Mouse (Mus musculus) kidney, embryonic 16.5 days (tissue): ENCODE measurements around the gene Yy1. TPM values are rescaled to one million over a fixed set of nuclear protein-coding genes. Genes with fewer than 3 reads are reported as not detected.
"Not testable (repeated sequence)": the region's sequence is repeated elsewhere in the genome, so short reads cannot be mapped to it uniquely, and the experiment has no call there.

Experiments
- ATAC-seq: fragments of 200-750 bp; cut with Nextera tagmentation; 2 replicates; pipeline ENCODE4 v1.8.0; 2017; ENCODE audit warnings: moderate TSS enrichment; ENCODE audit not compliant: low FRiP score, low TSS enrichment
- H3K27ac ChIP-seq: fragments of 300-500 bp; sonication (generic); 2 replicates; pipeline ENCODE4 v1.5.1; 2014; ENCODE audit warnings: low read length
- H3K27me3 ChIP-seq: fragments of 300-500 bp; sonication (generic); 2 replicates; pipeline ENCODE4 v1.6.1; 2014; ENCODE audit warnings: low read length, control low read depth, mixed read lengths; ENCODE audit not compliant: insufficient read depth
- H3K36me3 ChIP-seq: fragments of 300-500 bp; sonication (generic); 2 replicates; pipeline ENCODE4 v1.6.1; 2014; ENCODE audit warnings: low read length, control low read depth, mixed read lengths; ENCODE audit not compliant: insufficient read depth
- H3K4me1 ChIP-seq: fragments of 300-500 bp; sonication (generic); 2 replicates; pipeline ENCODE4 v1.6.1; 2014; ENCODE audit warnings: low read length, control low read depth, mixed read lengths; ENCODE audit not compliant: insufficient read depth
- H3K4me2 ChIP-seq: fragments of 300-500 bp; sonication (generic); replicated peaks from 2 replicates; pipeline ENCODE4 v1.6.1; 2014; ENCODE audit warnings: low read depth, low read length
- H3K4me3 ChIP-seq: fragments of 300-500 bp; sonication (generic); 2 replicates; pipeline ENCODE4 v1.5.1; 2014; ENCODE audit warnings: mild to moderate bottlenecking, low read length
- H3K9ac ChIP-seq: fragments of 300-500 bp; sonication (generic); replicated peaks from 2 replicates; pipeline ENCODE4 v1.6.1; 2014; ENCODE audit warnings: low read length
- H3K9me3 ChIP-seq: fragments of 300-500 bp; sonication (generic); 2 replicates; pipeline ENCODE4 v1.6.1; 2016; ENCODE audit warnings: low read length, control low read depth
- WGBS: fragments of 180-500 bp; shearing (Covaris S2); extraction: QIAGEN DNeasy Blood & Tissue Kit; methylation state at CpG from one replicate; pipeline ENCODE4 v1.1.7; 2014; 5-methylcytosine and 5-hydroxymethylcytosine counted together
- polyA plus RNA-seq: library from polyadenylated mRNA; unstranded; fragments of >200 nt; fragmentation: Nextera tagmentation; extraction: Ambion mirVana; gene quantifications from 2 replicates; pipeline ENCODE4 v1.2.1, GENCODE M21; 2015

Yy1 gene
- polyA plus RNA-seq, 1 experiment from 2014 or later = 16.9 TPM

DNA sequence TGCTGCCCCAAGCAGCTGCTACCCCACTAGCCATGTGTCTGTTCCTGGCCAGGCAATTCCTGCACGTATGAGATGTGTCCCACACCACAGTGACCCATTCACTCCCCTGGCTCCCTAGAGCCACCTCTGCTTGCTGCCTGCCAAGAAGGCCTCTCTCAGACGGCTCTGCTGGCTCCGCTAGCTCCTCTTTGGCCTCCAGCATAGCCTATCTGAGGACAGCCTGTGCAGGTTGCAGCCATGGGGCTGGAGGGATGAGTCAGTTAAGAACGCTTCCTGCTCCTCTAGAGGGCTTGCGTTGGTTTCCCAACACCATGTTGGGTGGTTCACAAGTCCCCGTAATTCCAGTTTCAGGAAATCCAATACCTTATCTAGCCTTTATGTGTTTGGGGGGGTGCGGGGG is 49.9 kb downstream of the Yy1 start:
- Histone ChIP-seq H3K27ac (no peak overlapping the region), H3K4me2 (no peak overlapping the region), H3K9me3 (no peaks in the 10 kb centered on the region), H3K36me3 (peaks cover 38% of the 10 kb centered on the region), H3K4me1 (peaks cover 17% of the 10 kb centered on the region), H3K4me3 (no peak overlapping the region), H3K27me3 (no peaks in the 10 kb centered on the region), H3K9ac (no peak overlapping the region)
- ATAC-seq = no peak
- 90% methylated on average over 7 of the region's 7 CpGs for WGBS

DNA sequence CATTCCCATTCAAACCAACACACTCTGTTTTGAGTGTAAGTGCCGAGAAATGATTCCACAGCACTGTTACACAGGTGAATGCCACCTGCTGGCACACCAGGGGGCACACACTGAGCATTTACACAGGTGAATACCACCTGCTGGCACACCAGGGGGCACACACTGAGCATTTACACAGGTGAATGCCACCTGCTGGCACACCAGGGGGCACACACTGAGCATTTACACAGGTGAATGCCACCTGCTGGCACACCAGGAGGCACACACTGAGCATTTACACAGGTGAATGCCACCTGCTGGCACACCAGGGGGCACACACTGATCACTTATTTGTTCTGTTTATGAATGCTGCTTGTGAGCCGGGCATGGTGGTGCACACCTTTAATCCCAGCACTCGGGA is 55.3 kb downstream of the Yy1 start:
- WGBS = 91% methylated on average over 3 of the region's 3 CpGs
- H3K4me2 ChIP-seq, H3K9me3 ChIP-seq, H3K27me3 ChIP-seq, H3K27ac ChIP-seq, H3K4me3 ChIP-seq, H3K9ac ChIP-seq, ATAC-seq, H3K4me1 ChIP-seq: not testable (repeated sequence)
- peaks cover 20% of the 10 kb centered on the region for H3K36me3 ChIP-seq

DNA sequence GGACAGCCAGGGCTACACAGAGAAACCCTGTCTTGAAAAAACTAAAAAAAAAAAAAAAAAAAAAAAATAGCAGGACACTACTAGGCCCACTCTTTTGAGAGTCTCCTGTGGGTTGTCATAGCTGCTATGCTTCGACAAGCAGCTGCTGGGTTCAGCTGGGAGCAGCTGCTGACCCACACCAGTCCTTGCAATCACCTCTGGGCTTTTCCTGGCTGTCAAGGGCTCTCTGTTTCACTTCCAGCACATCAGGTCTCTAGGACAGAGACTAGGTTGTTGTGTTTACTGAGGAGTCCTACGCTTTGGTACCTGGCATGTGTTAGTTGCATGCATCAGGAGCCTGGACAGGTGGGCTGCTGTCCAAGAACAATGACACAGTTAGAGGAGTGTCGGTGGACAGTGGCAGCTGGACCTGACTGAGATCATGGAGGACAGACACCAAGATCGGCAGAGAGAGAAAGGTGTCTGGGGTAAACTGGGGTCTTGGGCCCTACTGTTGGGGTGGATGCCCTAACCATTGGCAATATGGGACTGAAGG is 56.8 kb downstream of the Yy1 start:
- H3K27ac ChIP-seq = no peak overlapping the region
- ATAC-seq = no peak
- H3K4me2 ChIP-seq = no peak overlapping the region
- peaks cover 9% of the 10 kb centered on the region for H3K36me3 ChIP-seq
- H3K9ac ChIP-seq = no peak overlapping the region
- no peaks in the 10 kb centered on the region for H3K27me3 ChIP-seq
- H3K9me3 ChIP-seq = no peaks in the 10 kb centered on the region
- H3K4me3 ChIP-seq = no peak overlapping the region
- no peaks in the 10 kb centered on the region for H3K4me1 ChIP-seq
- WGBS = 78% methylated on average over 4 of the region's 4 CpGs

DNA sequence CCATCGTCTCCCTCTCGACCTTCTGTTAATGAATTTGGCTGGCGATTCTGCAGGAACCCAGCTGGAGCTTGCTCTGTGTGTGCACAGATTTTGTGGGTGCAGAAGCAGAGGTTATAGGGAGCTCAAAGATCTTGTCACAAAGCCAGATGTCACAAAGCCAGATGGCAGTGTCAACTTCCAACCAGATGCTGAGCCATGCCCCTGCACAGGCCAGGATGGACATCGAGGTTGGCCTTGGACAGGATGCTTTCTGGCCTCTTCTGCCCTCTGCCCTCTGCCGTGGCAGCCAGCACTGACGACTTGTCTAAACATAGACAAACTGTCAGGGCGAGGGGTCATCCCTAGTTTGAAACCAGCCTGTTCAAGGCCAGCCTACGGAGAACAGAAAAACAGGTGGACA is 57.4 kb downstream of the Yy1 start:
- 43% methylated on average over 8 of the region's 8 CpGs for WGBS
- Histone ChIP-seq H3K4me2 (no peak overlapping the region), H3K9me3 (no peaks in the 10 kb centered on the region), H3K9ac (no peak overlapping the region), H3K4me1 (no peaks in the 10 kb centered on the region), H3K27ac (no peak overlapping the region), H3K4me3 (no peak overlapping the region), H3K27me3 (no peaks in the 10 kb centered on the region), H3K36me3 (peaks cover 4% of the 10 kb centered on the region; the same call in 1 of the 2 replicates)
- ATAC-seq = peak; percentile 40; the same call in 1 of the 2 replicates

DNA sequence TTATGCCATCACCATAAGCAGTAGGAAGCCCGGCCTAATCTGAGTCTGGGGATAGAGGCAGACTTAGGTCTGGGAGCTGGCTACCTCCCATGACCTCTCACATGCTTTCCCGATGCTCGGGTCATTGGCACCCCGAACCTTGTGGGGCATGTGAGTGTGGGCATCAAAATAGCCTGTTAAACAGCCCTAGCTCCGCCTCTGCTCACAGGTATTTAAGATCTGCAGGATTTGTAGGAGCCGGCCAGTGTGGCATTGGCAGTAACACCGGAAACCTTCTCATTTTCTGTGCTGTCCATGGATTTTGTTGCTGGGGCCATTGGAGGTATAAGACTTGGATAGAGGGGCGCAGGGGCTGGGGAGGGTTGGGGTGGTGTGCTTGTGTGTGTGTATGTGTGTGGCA is 58.1 kb downstream of the Yy1 start:
- no peak overlapping the region for H3K9ac ChIP-seq
- ATAC-seq = no peak

DNA sequence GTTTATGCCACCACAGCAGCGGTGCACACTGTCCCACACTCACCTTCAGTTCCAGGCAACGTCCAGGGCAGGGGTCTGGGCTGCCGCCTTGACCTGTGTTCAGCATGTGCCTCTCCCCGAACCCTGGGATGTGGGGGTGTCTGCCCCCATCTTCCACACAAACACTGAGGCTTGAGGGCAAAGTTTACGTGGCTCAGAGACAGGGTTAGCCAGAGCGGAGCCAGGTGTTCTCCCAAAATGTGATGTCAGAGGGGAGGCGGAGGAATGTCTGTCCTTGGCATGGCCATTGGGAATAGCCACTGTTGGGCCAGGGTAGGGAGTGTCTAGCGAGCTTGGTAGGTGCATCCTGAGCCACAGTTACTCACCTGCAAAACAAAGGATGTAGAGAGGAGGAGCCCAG is 60.0 kb downstream of the Yy1 start:
- H3K27ac ChIP-seq = no peak overlapping the region
- no peak overlapping the region for H3K9ac ChIP-seq
- no peak for ATAC-seq
- H3K4me3 ChIP-seq = no peak overlapping the region
- no peak overlapping the region for H3K4me2 ChIP-seq
- 90% methylated on average over 8 of the region's 8 CpGs for WGBS
- no peaks in the 10 kb centered on the region for H3K4me1 ChIP-seq
- no peaks in the 10 kb centered on the region; the same call in 1 of the 2 replicates for H3K36me3 ChIP-seq
- H3K9me3 ChIP-seq = no peaks in the 10 kb centered on the region
- no peaks in the 10 kb centered on the region for H3K27me3 ChIP-seq

More for the DNA sequence above, 58.1 kb downstream of the Yy1 start:
- no peak overlapping the region for H3K27ac ChIP-seq
- no peaks in the 10 kb centered on the region for H3K27me3 ChIP-seq
- H3K4me3 ChIP-seq = no peak overlapping the region
- no peak overlapping the region for H3K4me2 ChIP-seq
- no peaks in the 10 kb centered on the region; the same call in 1 of the 2 replicates for H3K36me3 ChIP-seq
- H3K9me3 ChIP-seq = no peaks in the 10 kb centered on the region
- WGBS = 85% methylated on average over 8 of the region's 8 CpGs
- H3K4me1 ChIP-seq = no peaks in the 10 kb centered on the region

DNA sequence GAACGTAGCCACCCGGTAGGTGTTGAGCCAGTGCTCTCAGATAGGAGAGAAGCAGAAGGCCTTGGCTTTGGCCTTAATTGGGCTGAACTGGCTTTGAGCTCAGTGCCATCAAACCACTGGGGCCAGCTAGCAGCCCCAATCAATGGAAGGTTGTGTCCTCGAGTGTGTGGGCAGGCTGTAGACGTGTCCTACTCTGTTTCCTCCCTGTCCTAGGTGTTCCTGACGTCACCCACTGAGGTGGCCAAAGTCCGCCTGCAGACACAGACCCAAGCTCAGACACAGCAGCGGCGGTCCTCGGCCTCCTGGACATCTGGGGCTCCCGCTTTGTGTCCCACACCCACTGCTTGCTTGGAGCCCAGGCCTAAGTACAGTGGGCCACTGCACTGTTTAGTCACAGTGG is 62.3 kb downstream of the Yy1 start:
- WGBS = 90% methylated on average over 10 of the region's 10 CpGs

DNA sequence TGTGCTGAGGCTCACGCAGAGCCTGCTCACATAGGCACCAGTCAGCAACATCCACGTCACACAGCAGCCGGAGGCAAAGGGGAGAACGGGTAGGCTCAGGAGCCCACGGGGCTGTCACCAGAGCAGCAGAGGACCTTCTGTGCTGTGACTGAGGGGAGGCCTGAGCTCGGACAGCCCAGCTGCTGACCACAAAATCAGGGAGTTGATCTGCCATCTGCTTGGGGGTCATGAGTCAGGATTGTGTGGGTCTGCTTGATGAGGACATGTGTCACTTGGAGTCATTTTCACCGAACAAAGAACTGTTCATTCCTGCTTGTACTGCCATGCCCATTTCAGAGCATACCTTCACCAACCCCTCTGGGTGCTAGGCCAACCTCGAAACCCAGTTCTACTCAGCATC is 63.4 kb downstream of the Yy1 start:
- Histone ChIP-seq H3K27me3 (no peaks in the 10 kb centered on the region), H3K36me3 (peaks cover 14% of the 10 kb centered on the region), H3K4me1 (no peaks in the 10 kb centered on the region), H3K9me3 (no peaks in the 10 kb centered on the region), H3K4me2 (no peak overlapping the region), H3K27ac (no peak overlapping the region), H3K9ac (no peak overlapping the region), H3K4me3 (no peak overlapping the region)
- no peak for ATAC-seq
- WGBS = 79% methylated on average over 8 of the region's 8 CpGs

More for the DNA sequence above, 62.3 kb downstream of the Yy1 start:
- ATAC-seq = no peak
- Histone ChIP-seq H3K27ac (no peak overlapping the region), H3K36me3 (peaks cover 3% of the 10 kb centered on the region; the same call in 1 of the 2 replicates), H3K4me1 (no peaks in the 10 kb centered on the region), H3K4me3 (no peak overlapping the region), H3K9me3 (no peaks in the 10 kb centered on the region), H3K27me3 (no peaks in the 10 kb centered on the region), H3K4me2 (no peak overlapping the region), H3K9ac (no peak overlapping the region)

DNA sequence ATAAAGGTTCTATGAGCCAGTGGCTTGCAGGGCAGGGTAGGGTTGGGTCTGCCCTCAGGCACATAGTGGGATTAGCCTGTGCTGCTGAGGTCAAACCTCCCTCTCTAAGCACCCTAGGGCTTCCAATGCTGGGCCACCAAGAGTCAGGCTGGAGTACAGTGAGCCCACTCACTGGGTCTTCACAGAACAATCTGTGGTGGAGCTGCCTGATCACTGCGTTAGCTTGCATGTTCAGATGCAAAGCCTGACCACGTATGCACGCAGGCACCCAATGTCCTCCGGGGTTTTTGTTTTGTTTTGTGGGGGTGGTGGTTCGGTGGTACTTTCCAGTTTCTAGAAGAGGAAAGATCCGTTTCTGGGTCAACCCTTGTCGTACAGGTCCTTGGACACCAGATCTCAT is 64.3 kb downstream of the Yy1 start:
- Histone ChIP-seq H3K9me3 (no peaks in the 10 kb centered on the region), H3K36me3 (peaks cover 21% of the 10 kb centered on the region), H3K4me3 (no peak overlapping the region), H3K27me3 (no peaks in the 10 kb centered on the region), H3K9ac (no peak overlapping the region), H3K27ac (no peak overlapping the region), H3K4me2 (no peak overlapping the region), H3K4me1 (no peaks in the 10 kb centered on the region)
- WGBS = 63% methylated on average over 7 of the region's 7 CpGs
- ATAC-seq = no peak

DNA sequence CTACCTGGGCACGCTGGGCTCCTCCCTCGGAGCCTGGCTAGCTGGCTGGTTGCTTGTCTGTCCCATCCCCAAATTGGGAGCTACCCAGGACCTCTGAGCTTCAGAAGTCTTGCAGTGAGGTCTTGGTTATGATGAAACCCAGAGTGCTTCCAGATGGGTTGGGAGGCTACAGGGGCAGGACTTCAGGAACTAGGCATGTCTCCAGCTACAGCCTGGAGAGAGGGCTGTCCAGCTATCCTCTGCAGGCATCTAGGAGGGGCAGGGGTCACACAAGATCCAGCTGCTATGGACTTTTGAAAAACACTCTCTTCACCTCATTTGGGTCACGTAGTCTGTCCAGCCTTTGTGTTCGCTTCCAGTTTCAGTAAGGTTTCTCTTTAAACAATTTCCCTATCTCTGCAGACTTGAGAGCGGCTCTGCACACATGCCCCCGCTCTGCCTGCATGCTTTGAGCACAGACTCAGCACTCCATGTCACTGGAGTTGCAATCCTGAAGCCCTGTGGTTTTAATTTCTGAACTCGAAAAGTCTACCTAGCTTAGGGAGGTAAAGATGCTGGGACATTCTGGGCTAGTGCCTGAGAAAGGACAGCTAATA is 64.9 kb downstream of the Yy1 start:
- H3K27me3 ChIP-seq = no peaks in the 10 kb centered on the region
- H3K27ac ChIP-seq = 0 out of 2 replicates have a peak overlapping the region, but pooled peaks have one; percentile 2
- peak; percentile 57; the same call in 1 of the 2 replicates for ATAC-seq
- 63% methylated on average over 7 of the region's 7 CpGs for WGBS
- H3K4me2 ChIP-seq = no peak overlapping the region
- no peaks in the 10 kb centered on the region for H3K9me3 ChIP-seq
- no peak overlapping the region for H3K4me3 ChIP-seq
- H3K36me3 ChIP-seq = peaks cover 27% of the 10 kb centered on the region
- no peaks in the 10 kb centered on the region for H3K4me1 ChIP-seq
- H3K9ac ChIP-seq = no peak overlapping the region
